Mouse (Mus musculus) inflammation-experienced regulatory T-cells, adult 16 weeks (primary cell): Measurements from ENCODE around the gene Proz. TPM values are rescaled to one million over a fixed set of nuclear protein-coding genes. Genes with fewer than 3 reads are reported as not detected.

Experiments
- polyA plus RNA-seq: library from polyadenylated mRNA; unstranded; fragments of 100-300 nt; shearing (Covaris generic); gene quantifications from one replicate; pipeline ENCODE4 v1.2.1, GENCODE M21; 2017

Proz gene
- 3.3 TPM for polyA plus RNA-seq

DNA sequence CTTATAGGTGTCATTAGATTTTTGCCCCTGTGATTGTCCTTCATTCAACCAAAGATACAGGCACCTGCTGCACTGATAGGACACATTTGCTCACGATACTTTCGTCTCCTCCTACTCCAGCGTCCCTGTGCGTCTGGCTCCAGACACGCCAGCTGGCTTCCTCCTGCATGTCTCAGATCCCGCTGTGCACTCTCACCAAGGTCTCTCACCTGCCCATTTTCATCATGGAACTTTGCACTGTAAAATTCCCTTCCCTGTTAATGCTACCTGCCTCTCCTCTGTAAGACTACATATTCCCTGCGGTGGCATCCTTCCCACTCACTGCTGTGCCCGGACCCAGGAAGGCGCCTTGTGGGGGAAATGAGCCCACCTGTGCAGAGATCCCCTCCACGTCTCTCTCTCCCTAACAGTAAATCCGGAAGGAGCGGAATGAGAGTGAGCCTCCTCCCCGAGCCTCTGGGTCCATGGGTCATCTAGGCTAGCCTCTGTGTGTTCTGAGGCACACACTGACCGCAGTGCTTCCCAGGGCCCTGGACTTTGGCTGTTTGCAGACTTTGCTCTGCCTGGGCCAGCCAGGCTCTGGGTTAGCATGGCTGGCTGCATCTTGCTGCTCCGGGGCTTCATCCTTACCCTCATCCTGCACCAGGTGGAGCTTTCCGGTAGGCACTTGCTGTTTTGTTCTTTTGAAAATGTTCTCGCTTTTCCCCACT lies at the start of gene Proz:
Proz (plus strand) TSS at position 474 of the 710 bp plus-strand sequence.

DNA sequence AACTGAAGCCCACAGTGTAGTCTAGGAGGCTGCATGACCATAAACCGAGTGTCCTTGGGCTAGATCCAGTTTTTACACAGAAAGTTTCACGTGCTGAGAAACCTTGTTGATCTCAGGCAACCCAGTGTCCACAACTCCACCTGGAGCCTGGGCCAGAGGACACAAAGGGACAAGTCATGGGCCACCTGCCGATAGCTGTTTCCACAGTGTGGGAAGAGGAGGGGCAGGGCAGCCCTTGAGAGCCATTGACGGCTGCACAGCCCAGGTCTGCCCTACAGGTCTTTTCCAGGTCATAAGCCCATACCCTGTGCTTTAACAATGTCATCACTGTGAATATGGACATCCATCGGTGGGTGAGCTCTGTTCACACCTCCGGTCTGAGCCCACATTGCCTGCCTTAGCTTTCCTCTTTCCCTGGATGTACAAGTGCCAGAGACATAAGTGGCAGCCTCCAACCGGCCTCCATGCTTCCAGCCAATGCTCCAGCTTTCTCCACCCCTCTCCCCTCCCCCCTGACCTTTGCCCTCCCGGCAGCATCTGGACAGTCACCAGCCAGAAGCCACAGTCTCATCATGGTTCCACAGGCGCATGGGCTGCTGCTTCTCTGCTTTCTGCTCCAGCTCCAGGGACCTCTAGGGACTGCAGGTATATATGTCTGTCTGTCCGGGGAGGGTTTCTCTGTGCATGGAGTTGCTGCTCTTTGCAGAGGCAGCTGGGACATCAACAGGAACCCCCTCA lies 35.1 kb upstream of the Proz start, which contains the start of gene F7:
F7 (plus strand) TSS at position 548 of the 738 bp plus-strand sequence.

DNA sequence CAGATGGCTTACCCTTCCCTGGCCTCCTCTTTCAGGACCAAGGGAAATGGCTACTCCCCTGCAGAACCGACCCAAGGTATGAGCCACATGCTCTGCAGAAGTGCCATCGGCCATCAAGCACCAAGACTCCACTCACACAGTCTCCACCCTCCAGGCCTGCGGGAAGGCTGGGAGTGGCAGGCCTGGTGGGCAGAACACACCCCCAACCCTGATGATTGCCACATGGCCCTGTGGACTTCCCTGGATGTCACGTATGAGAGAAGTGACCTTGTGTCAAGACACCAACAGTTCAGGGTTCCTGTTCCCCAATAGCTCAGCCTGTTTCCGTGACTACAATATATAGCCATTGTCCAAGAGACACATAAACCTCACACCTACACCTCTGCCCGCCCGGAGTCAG lies 23.7 kb upstream of the Proz start, which contains the start of gene F10:
F10 (plus strand) TSS at position 294 of the 400 bp plus-strand sequence.

GRCm38 (mm10) chr8:13105087-13105881 lies 44.6 kb downstream of the Proz start, which contains the start of the genes Pcid2 and Cul4a:
Gene Pcid2 (minus strand): TSS chr8:13105459.
Gene Cul4a (plus strand): TSS chr8:13105621.

Other genes with a start within 250 kb of the Proz start
- 1.4 TPM for gene Mcf2l, start 187.1 kb upstream of the Proz start, polyA plus RNA-seq
- gene F7, start 34.9 kb upstream of the Proz start, polyA plus RNA-seq, result not detected
- gene F10, start 23.6 kb upstream of the Proz start, polyA plus RNA-seq, result not detected
- 52.0 TPM for gene Pcid2, start 44.5 kb downstream of the Proz start, polyA plus RNA-seq
- 39.3 TPM for gene Cul4a, start 44.7 kb downstream of the Proz start, polyA plus RNA-seq
- gene Lamp1, start 98.2 kb downstream of the Proz start, polyA plus RNA-seq, result 10.5 TPM
- gene Grtp1, start 139.7 kb downstream of the Proz start, polyA plus RNA-seq, result 2.2 TPM
- not detected for gene Adprhl1, start 193.2 kb downstream of the Proz start, polyA plus RNA-seq
- gene Dcun1d2, start 227.2 kb downstream of the Proz start, polyA plus RNA-seq, result 41.9 TPM
- 39.4 TPM for gene Tmco3, start 227.3 kb downstream of the Proz start, polyA plus RNA-seq